ENCODE assay signal across 22 mouse cellular contexts in the genomic region with DNA sequence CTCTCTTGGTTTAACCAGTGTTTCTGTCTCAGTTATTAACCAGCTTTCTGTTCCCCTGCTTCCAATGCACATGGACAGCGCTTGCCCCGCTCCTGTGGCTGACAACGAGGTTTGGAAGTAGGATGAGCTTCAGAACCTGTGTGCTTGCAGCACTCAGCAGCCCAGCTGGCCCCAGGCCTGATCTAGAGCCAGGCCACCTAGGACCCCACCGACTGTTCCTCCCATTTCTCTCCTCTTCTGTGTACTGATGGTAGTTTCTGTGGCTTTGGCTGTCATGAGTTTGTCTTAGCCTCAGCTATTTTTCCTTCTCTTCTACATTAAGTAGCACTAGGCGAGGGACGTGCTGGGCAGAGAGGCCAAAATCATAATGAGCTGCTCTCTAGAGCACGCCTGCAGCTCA.
DNase-seq lines count a peak whose midpoint lies in the region; ATAC-seq and TF ChIP-seq lines count a peak whose summit lies in the region.
"Had no signal": no experiment of that assay in that cellular context is flagged by ENCODE, and none has a peak within 500 bp of the region (broad histone marks: within the 10 kb centered on the region; RNA-seq: fewer than 3 reads in every experiment).

No protein-coding gene starts in this region.

- 0 out of 2 replicates have a peak, but pooled peaks cover 3% of the 10 kb centered on the region for H3K4me1 ChIP-seq in lung, embryonic 16.5 days (replicated peaks; ENCODE audit: control insufficient read depth, insufficient read depth, low read length)
- no peaks in the 10 kb centered on the region for H3K4me1 ChIP-seq in stomach, postnatal 0 days (replicated peaks; ENCODE audit: control insufficient read depth, insufficient read depth)
- H3K4me1 ChIP-seq: forebrain, embryonic 10.5 days; hindbrain, embryonic 12.5 days had no signal

- DNase-seq in cerebellum, postnatal 14 days: peak; percentile 45 to 66
- peak; percentile 73 for DNase-seq in heart, adult 11 months
- no peak for DNase-seq in heart, postnatal 14 days
- DNase-seq in lung, postnatal 36 days: no peak
- DNase-seq in stomach, postnatal 0 days (ENCODE audit: low spot score): no peak
- no peak for DNase-seq in thymus, postnatal 0 days (ENCODE audit: low spot score)
- DNase-seq: adrenal gland, adult 2 months; adrenal gland, postnatal 25 days; cerebellum, adult 11 months; gastrocnemius, postnatal 10 days; heart, adult 2 months; heart, postnatal 4 days; kidney, adult 8-10 months had no signal

- WGBS in lung, embryonic 16.5 days: 84% methylated on average over 7 of the region's 7 CpGs
- WGBS in stomach, postnatal 0 days: 86% methylated on average over 7 of the region's 7 CpGs

- peaks cover 12% of the 10 kb centered on the region for H3K36me3 ChIP-seq in lung, embryonic 16.5 days (ENCODE audit: control insufficient read depth, insufficient read depth, low read length)
- H3K36me3 ChIP-seq in stomach, postnatal 0 days (ENCODE audit: control insufficient read depth, insufficient read depth, low read length): peaks cover 24% of the 10 kb centered on the region

- H3K4me2 ChIP-seq in lung, embryonic 16.5 days (ENCODE audit: low read depth, low read length): no peak overlapping the region
- H3K4me2 ChIP-seq in stomach, postnatal 0 days (replicated peaks; ENCODE audit: low read depth): no peak overlapping the region
- H3K4me2 ChIP-seq: hindbrain, embryonic 12.5 days had no signal

- no peak overlapping the region for H3K4me3 ChIP-seq in lung, embryonic 16.5 days (ENCODE audit: low read length)
- H3K4me3 ChIP-seq in stomach, postnatal 0 days (ENCODE audit: low read depth, low read length): no peak overlapping the region
- H3K4me3 ChIP-seq: erythroblast, embryonic 14.5 days; forebrain, embryonic 10.5 days; heart, adult 2 months; hindbrain, embryonic 12.5 days had no signal

- no peak overlapping the region for H3K9ac ChIP-seq in lung, embryonic 16.5 days (ENCODE audit: low read length)
- H3K9ac ChIP-seq in stomach, postnatal 0 days (ENCODE audit: low read length): no peak overlapping the region
- H3K9ac ChIP-seq: hindbrain, embryonic 12.5 days had no signal

- H3K27me3 ChIP-seq in lung, embryonic 16.5 days (ENCODE audit: control insufficient read depth, insufficient read depth, low read depth, low read length): no peaks in the 10 kb centered on the region
- no peaks in the 10 kb centered on the region for H3K27me3 ChIP-seq in stomach, postnatal 0 days (ENCODE audit: control insufficient read depth, insufficient read depth, low read length)
- H3K27me3 ChIP-seq: hindbrain, embryonic 12.5 days had no signal

- H3K27ac ChIP-seq in lung, embryonic 16.5 days (ENCODE audit: low read length): peak overlapping the region; percentile 39; the same call in 1 of the 2 replicates
- 0 out of 2 replicates have a peak overlapping the region, but pooled peaks have one; percentile 13 for H3K27ac ChIP-seq in stomach, postnatal 0 days (replicated peaks)
- H3K27ac ChIP-seq: forebrain, embryonic 10.5 days; heart, adult 2 months; hindbrain, embryonic 12.5 days had no signal

- TF ChIP-seq CTCF in stomach, postnatal 0 days (IDR thresholded peaks at IDR 0.05; ENCODE audit: low read depth): no peak

- TF ChIP-seq EP300 in stomach, postnatal 0 days (optimal IDR thresholded peaks at IDR 0.05): no peak

- intact Hi-C loops in heart, postnatal 14 days (cut with DNase I): loop anchor here (5.0 kb wide), 1 partner anchor 136 kb away; no protein-coding TSS in a partner anchor

- no peaks in the 10 kb centered on the region for H3K9me3 ChIP-seq in lung, embryonic 16.5 days (ENCODE audit: control insufficient read depth, low read length)
- no peaks in the 10 kb centered on the region for H3K9me3 ChIP-seq in stomach, postnatal 0 days (ENCODE audit: control insufficient read depth, low read length)
- H3K9me3 ChIP-seq: forebrain, embryonic 10.5 days; hindbrain, embryonic 12.5 days had no signal

- no peak for ATAC-seq in cerebellum, adult (ENCODE audit: insufficient number of reproducible peaks, low FRiP score, low TSS enrichment)
- ATAC-seq in lung, embryonic 16.5 days (ENCODE audit: low read depth): no peak
- no peak for ATAC-seq in stomach, postnatal 0 days (ENCODE audit: low FRiP score, low TSS enrichment)
- ATAC-seq: forebrain, embryonic 14.5 days; hindbrain, embryonic 16.5 days; inflammation-experienced regulatory T-cells, adult 6 months; intestine, postnatal 0 days had no signal

Comparison
In these comparisons a context has a peak if more than half of its experiments do, and no peak if none do; other contexts are left out.
1. DNase-seq: peak in cerebellum, postnatal 14 days (2 of 2) and heart, adult 11 months (single experiment); none in heart, postnatal 14 days (0 of 2), lung, postnatal 36 days (single experiment), stomach, postnatal 0 days (single experiment) and thymus, postnatal 0 days (single experiment).